Mouse (Mus musculus) megakaryocyte, embryonic 14.5 days (primary cell): Measurements from ENCODE around the gene Zscan26. TPM values are rescaled to one million over a fixed set of nuclear protein-coding genes. Genes with fewer than 3 reads are reported as not detected.
"Not testable (repeated sequence)": the region's sequence is repeated elsewhere in the genome, so short reads cannot be mapped to it uniquely, and the experiment has no call there.

Experiments used
- H3K27me3 ChIP-seq: replicated peaks from 2 replicates; pipeline ENCODE3; 2012; ENCODE audit warnings: inconsistent platforms
- H3K36me3 ChIP-seq: replicated peaks from 2 replicates; pipeline ENCODE3; 2012; ENCODE audit warnings: low read length, inconsistent platforms, mixed read lengths
- H3K4me1 ChIP-seq: 2 replicates; pipeline ENCODE4 v1.6.1; 2012; ENCODE audit warnings: inconsistent platforms
- H3K4me3 ChIP-seq: replicated peaks from 2 replicates; pipeline ENCODE3; 2012; ENCODE audit warnings: moderate library complexity, mild to moderate bottlenecking, inconsistent platforms
- H3K9me3 ChIP-seq: 2 replicates; pipeline ENCODE4 v1.6.1; 2012; ENCODE audit warnings: inconsistent platforms
- FLI1 ChIP-seq: IDR thresholded peaks from 2 replicates; pipeline ENCODE4 v1.6.1; 2012; ENCODE audit warnings: low read length, inconsistent platforms, mixed read lengths
- GATA1 ChIP-seq: IDR thresholded peaks from 3 replicates; pipeline ENCODE4 v1.6.1; 2012; ENCODE audit warnings: mixed read lengths, low read length, inconsistent platforms, borderline replicate concordance
- polyA plus RNA-seq: library from polyadenylated mRNA; stranded (reverse); fragments of >175 nt; gene quantifications from 2 replicates; pipeline ENCODE4 v1.2.3, GENCODE M21; 2012; ENCODE audit warnings: low replicate concordance; ENCODE audit not compliant: insufficient read depth

The Zscan26 gene
- polyA plus RNA-seq, 1 experiment, result 0.70 TPM

GRCm38 (mm10) chr13:21408805-21409459 is 44.6 kb downstream of the Zscan26 start:
- TF ChIP-seq GATA1 (no peak), FLI1 (no peak)
- Histone ChIP-seq H3K9me3 (no peaks in the 10 kb centered on the region), H3K36me3 (no peaks in the 10 kb centered on the region), H3K27me3 (no peaks in the 10 kb centered on the region), H3K4me1 (peaks cover 60% of the 10 kb centered on the region), H3K4me3 (peak overlapping the region; percentile 91)

GRCm38 (mm10) chr13:21407969-21408804 is 45.3 kb downstream of the Zscan26 start:
- Histone ChIP-seq H3K9me3 (no peaks in the 10 kb centered on the region), H3K4me1 (peaks cover 55% of the 10 kb centered on the region), H3K36me3 (no peaks in the 10 kb centered on the region), H3K27me3 (no peaks in the 10 kb centered on the region), H3K4me3 (peak overlapping the region; percentile 91)
- TF ChIP-seq FLI1 (no peak), GATA1 (no peak)

DNA sequence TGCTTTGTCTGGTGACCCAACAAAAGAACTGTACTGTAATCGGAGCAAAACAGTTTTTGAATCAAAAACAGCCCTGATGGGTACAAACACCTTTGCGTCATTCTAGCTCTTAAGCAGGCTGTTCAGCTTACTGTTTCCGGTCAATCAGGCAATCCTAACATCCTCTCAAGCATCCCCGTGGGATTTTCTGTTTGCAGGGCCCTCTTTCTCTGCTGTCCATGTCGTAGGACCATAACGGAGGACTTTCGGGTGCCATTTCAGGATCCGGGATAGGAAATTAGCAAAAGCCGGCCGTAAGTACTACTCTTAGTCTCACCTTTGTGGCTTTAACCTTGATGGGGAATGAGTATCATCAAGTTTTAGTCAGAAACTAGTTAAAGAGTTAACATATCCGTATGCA is 46.2 kb downstream of the Zscan26 start:
- Histone ChIP-seq H3K36me3 (no peaks in the 10 kb centered on the region), H3K4me3 (no peak overlapping the region), H3K4me1 (peaks cover 58% of the 10 kb centered on the region), H3K27me3 (no peaks in the 10 kb centered on the region), H3K9me3 (no peaks in the 10 kb centered on the region)
- TF ChIP-seq GATA1 (no peak), FLI1 (no peak)

- peak overlapping the region; percentile 94 for H3K4me3 ChIP-seq
- TF ChIP-seq GATA1, result no peak
- no peak for TF ChIP-seq FLI1
- H3K27me3 ChIP-seq, result no peaks in the 10 kb centered on the region
- peaks cover 34% of the 10 kb centered on the region for H3K36me3 ChIP-seq
- H3K4me1 ChIP-seq, result peaks cover 59% of the 10 kb centered on the region
- H3K9me3 ChIP-seq, result no peaks in the 10 kb centered on the region
These were observed 50.7 kb downstream of the Zscan26 start for GRCm38 (mm10) chr13:21402848-21403247.

- H3K4me1 ChIP-seq, result peaks cover 58% of the 10 kb centered on the region
- H3K27me3 ChIP-seq, result no peaks in the 10 kb centered on the region
- TF ChIP-seq GATA1, result no peak
- peak within 1 kb of the TSS; percentile 94 for H3K4me3 ChIP-seq
- peaks cover 39% of the 10 kb centered on the region for H3K36me3 ChIP-seq
- H3K9me3 ChIP-seq, result no peaks in the 10 kb centered on the region
These were observed 51.2 kb downstream of the Zscan26 start, which contains the start of gene Zkscan3 for GRCm38 (mm10) chr13:21402287-21402846. Gene Zkscan3 (minus strand): TSS chr13:21402755.

DNA sequence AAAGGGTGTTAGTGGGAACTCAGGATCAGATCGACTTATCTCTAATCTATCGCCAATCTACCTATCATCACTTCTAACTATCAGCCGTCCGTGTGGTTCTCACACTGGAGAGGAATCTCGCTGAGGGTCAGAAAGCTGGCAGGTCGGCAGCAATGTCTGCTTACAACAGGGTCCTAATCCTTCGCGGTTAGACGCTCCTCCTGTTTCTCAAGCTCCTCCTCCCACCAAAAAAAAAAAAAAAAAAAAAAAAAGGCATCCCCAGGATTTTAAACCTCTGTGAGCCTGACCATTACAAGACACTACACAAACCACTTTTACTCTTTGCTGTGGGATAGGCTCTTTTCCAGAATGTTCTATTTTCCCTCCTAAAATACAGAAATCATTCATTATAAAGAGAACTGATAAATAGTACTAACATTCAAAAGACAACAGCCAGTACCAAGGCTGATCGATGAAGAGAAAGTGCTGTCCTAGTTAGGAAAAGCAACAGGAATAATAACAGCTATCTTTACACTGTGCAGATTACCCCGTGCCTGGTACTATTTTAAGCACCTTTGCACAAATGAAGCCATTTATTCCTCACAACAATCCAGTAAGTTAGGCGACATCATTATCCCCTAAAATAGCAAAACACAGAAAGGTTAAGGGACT is 51.8 kb downstream of the Zscan26 start:
- Histone ChIP-seq H3K4me3 (peak overlapping the region; percentile 94), H3K4me1 (peaks cover 54% of the 10 kb centered on the region), H3K36me3 (peaks cover 45% of the 10 kb centered on the region), H3K27me3 (no peaks in the 10 kb centered on the region), H3K9me3 (no peaks in the 10 kb centered on the region)
- TF ChIP-seq GATA1 (no peak), FLI1 (no peak)

- TF ChIP-seq GATA1, result no peak
- no peak for TF ChIP-seq FLI1
- peaks cover 56% of the 10 kb centered on the region for H3K4me1 ChIP-seq
- peaks cover 51% of the 10 kb centered on the region for H3K36me3 ChIP-seq
- H3K27me3 ChIP-seq, result no peaks in the 10 kb centered on the region
- H3K9me3 ChIP-seq, result no peaks in the 10 kb centered on the region
- peak overlapping the region; percentile 94 for H3K4me3 ChIP-seq
These were observed 52.4 kb downstream of the Zscan26 start for GRCm38 (mm10) chr13:21401166-21401565.

DNA sequence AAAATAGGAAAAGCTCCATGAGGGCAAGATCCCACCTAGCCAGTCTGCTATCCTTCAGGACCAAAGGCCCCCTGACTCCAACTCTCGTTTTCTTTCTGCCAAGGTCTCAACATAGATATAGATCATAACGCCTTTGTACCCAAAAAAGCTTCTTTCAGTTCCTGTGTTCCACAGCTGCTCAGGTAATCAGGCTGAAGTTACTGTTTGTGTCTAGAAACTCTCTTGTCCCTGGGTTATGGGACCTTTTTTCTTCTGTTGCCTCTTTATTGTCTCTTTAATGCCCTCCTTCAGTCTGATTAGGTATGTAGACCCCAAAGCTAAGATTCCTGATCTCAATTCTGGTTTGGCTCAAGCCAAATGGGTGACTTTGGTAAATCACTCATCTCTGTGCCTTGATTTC is 56.0 kb downstream of the Zscan26 start:
- Histone ChIP-seq H3K36me3 (peaks cover 84% of the 10 kb centered on the region), H3K4me1 (peaks cover 72% of the 10 kb centered on the region), H3K27me3 (no peaks in the 10 kb centered on the region), H3K9me3 (peaks cover 5% of the 10 kb centered on the region), H3K4me3 (no peak overlapping the region)
- no peak for TF ChIP-seq FLI1
- TF ChIP-seq GATA1, result no peak

GRCm38 (mm10) chr13:21396048-21396447 is 57.5 kb downstream of the Zscan26 start:
- not testable (repeated sequence) for H3K9me3 ChIP-seq, H3K27me3 ChIP-seq, H3K4me3 ChIP-seq
- Histone ChIP-seq H3K36me3 (peaks cover 95% of the 10 kb centered on the region), H3K4me1 (peaks cover 78% of the 10 kb centered on the region)
